Mouse (Mus musculus) neural tube, embryonic 12.5 days (tissue): ENCODE data around the gene Nme3. TPM values are rescaled to one million over a fixed set of nuclear protein-coding genes. Genes with fewer than 3 reads are reported as not detected.
A peak's percentile ranks its signal among the peaks of the same experiment; 100 is the strongest.

Experiments
- ATAC-seq: fragments of 200-750 bp; cut with Nextera tagmentation; 2 replicates; pipeline ENCODE4 v1.8.0; 2017; ENCODE audit warnings: low read depth, mild to moderate bottlenecking, moderate TSS enrichment, moderate library complexity; ENCODE audit not compliant: low FRiP score
- H3K27ac ChIP-seq: fragments of 300-500 bp; sonication (generic); 2 replicates; pipeline ENCODE4 v1.5.1; 2016
- H3K27me3 ChIP-seq: fragments of 300-500 bp; sonication (generic); replicated peaks from 2 replicates; pipeline ENCODE4 v1.6.1; 2016; ENCODE audit warnings: mild to moderate bottlenecking
- H3K36me3 ChIP-seq: fragments of 300-500 bp; sonication (generic); 2 replicates; pipeline ENCODE4 v1.6.1; 2016; ENCODE audit warnings: mild to moderate bottlenecking
- H3K4me1 ChIP-seq: fragments of 300-500 bp; sonication (generic); 2 replicates; pipeline ENCODE4 v1.6.1; 2016
- H3K4me2 ChIP-seq: fragments of 300-500 bp; sonication (generic); replicated peaks from 2 replicates; pipeline ENCODE4 v1.6.1; 2016; ENCODE audit warnings: mild to moderate bottlenecking
- H3K4me3 ChIP-seq: fragments of 300-500 bp; sonication (generic); 2 replicates; pipeline ENCODE4 v1.5.1; 2016
- H3K9ac ChIP-seq: fragments of 300-500 bp; sonication (generic); 2 replicates; pipeline ENCODE4 v1.6.1; 2016; ENCODE audit warnings: mild to moderate bottlenecking
- H3K9me3 ChIP-seq: fragments of 300-500 bp; sonication (generic); 2 replicates; pipeline ENCODE4 v1.6.1; 2016; ENCODE audit warnings: mild to moderate bottlenecking
- WGBS: fragments of 180-500 bp; shearing (Covaris S2); methylation state at CpG from one replicate; pipeline ENCODE4 v1.1.7; 2016; 5-methylcytosine and 5-hydroxymethylcytosine counted together
- polyA plus RNA-seq: library from polyadenylated mRNA; unstranded; fragments of >200 nt; fragmentation: Nextera tagmentation; extraction: Ambion mirVana; gene quantifications from 2 replicates; pipeline ENCODE4 v1.2.1, GENCODE M21; 2016

Nme3 gene
- polyA plus RNA-seq, 1 experiment from 2014 or later: 49.7 TPM

DNA sequence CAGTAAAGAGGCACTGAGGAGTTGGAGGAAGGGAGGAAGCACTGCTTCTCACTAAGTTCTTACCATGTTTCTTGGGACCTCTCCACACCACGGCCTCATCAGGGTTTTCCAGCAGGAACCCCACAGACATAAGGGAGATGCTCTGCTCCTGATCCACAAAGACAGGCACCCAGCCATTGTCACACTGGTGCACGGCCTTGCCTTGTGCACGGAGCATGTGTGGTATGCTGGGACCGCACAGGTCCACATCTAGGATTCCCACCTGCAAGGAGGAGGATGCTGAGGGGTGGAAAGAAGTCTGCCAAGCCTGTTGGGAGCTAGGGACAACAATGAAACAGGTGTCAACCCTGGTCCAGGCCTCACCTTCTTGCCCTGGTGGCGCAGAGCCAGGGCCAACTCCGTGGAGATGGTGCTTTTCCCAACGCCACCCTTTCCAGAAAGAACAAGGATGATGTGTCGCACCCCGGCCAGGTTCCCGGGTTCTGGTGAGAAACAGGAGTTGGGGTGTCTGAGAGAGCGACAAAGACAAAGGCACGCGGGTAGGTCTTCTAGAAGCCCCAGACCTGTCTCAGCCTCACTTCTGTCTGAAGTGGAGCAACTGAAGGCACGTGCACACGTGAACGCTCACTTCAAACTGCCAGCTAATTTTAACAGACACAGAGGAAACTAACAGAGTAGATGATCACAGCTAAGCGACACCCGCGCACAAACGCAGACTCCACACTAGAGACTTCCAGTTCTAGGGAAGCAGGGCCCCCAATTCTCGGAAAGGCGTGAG is 10.8 kb upstream of the Nme3 start:
- 28% methylated on average over 22 of the region's 22 CpGs for WGBS
- peak overlapping the region; percentile 91 for H3K4me2 ChIP-seq
- peaks cover 34% of the 10 kb centered on the region for H3K36me3 ChIP-seq
- no peaks in the 10 kb centered on the region for H3K9me3 ChIP-seq
- peak overlapping the region; percentile 51 for H3K9ac ChIP-seq
- no peaks in the 10 kb centered on the region for H3K27me3 ChIP-seq
- no peak overlapping the region for H3K27ac ChIP-seq
- peak overlapping the region; percentile 62 for H3K4me3 ChIP-seq
- ATAC-seq: no peak
- peaks cover 22% of the 10 kb centered on the region for H3K4me1 ChIP-seq

DNA sequence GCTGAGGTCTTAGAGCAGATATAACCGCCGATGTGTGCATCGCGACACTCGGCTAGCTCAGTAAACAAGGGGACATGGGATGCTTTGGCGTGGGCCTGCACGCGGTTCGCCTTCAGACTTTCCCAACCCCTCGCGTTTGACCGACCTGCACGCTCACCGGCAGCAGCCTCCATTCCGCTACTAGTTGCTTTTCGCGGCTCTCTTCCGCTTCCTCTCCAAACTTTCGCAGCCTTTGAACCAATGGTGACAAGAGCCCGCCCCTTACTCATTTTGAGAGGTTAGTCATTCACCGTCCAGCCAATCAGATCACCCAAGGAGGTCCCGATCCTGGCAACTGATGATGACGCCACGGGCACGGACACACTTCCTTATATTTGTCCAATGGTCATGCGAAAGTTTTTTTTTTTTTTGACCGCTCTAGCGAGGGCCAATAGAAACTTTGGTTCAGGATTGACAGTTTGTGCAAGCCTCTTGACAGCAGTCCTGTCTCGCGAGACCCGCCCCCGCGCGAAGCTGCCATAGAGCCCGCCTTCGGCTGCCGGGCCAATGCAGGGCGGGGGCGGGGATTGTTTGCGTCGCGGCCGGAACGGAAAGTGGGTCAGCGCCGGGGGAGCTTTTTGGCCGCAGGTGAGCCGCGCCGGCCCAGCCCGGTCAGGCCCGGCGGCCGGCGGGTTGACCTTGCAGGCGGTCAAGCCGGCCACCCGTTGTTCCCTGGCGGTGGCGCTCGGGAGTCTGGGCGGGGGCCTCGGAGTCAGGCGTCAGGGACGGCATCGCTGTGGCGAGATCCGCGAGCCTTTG is 10.0 kb upstream of the Nme3 start, which contains the start of the genes Nubp2 and Spsb3:
Nubp2 (minus strand) TSS at position 216 of the 798 bp plus-strand sequence.
Spsb3 (plus strand) TSS at position 510 of the 798 bp plus-strand sequence.
- no peaks in the 10 kb centered on the region for H3K9me3 ChIP-seq
- H3K4me2 ChIP-seq: peak within 1 kb of the TSS; percentile 97
- H3K36me3 ChIP-seq: peaks cover 42% of the 10 kb centered on the region
- H3K27me3 ChIP-seq: no peaks in the 10 kb centered on the region
- peaks cover 22% of the 10 kb centered on the region for H3K4me1 ChIP-seq
- H3K9ac ChIP-seq: peak within 1 kb of the TSS; percentile 86
- under 1% methylated on average over 69 of the region's 69 CpGs for WGBS
- H3K27ac ChIP-seq: peak within 1 kb of the TSS; percentile 64
- peak; percentile 95 for ATAC-seq
- peak within 1 kb of the TSS; percentile 89 for H3K4me3 ChIP-seq

DNA sequence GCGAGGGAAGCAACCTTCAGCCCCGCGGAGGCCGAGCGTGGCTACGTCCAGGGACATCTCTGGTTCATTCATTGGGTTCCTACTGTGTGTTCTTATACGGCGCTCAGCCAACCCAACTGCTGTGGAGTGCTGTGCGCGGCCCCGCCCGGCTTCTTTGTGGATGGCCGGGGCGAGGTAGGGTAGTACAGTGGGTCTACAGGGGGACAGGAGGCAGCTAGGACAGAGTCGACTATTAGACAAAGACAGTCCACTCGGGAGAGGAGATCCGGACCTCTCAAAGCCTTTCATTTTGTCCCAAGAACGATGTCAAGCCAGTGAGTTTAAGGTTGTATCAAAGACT is 9.4 kb upstream of the Nme3 start:
- Histone ChIP-seq H3K36me3 (peaks cover 48% of the 10 kb centered on the region), H3K27ac (no peak overlapping the region)
- WGBS: 2% methylated on average over 18 of the region's 18 CpGs

DNA sequence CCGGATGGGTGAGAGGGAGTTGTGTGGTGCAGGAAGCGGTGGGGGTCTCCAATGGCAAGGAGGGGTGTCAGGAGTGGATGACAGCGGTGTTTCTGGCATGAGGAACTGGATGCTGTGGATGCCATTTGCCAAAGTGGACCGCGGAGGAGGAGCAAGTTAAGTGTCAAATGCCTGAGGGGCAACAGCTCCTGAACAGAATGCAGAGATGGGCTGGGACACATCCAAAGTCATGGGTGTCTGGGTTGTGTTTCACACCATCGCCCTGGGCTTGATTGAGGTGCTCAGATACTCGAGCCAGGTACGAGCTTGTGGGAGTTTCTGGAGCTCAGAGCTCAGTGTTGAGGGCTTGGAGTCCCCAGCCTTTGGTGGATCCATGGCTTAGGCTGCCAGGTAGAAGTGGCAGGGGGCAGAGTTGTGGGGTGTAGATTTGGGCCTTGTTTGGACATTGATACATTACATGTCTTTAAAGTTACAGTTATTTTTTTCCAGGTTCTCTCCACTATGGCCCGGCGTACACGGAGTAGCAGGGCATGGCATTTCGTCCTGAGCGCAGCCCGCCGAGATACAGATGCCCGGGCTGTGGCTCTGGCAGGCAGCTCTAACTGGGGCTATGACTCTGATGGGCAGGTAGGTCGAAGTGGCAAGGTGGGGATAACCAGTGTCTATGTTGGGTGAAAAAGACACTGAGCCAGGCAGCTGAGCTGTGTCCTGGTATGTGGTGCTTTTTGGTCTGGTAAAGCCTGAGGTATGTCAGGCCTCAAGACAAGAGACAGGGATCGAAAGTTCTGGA is 8.8 kb upstream of the Nme3 start:
- Histone ChIP-seq H3K4me1 (peaks cover 22% of the 10 kb centered on the region), H3K9ac (peak overlapping the region; percentile 86), H3K27ac (no peak overlapping the region), H3K4me3 (peak overlapping the region; percentile 89), H3K27me3 (no peaks in the 10 kb centered on the region), H3K9me3 (no peaks in the 10 kb centered on the region), H3K36me3 (peaks cover 52% of the 10 kb centered on the region), H3K4me2 (peak overlapping the region; percentile 97)
- ATAC-seq: no peak
- WGBS: 69% methylated on average over 18 of the region's 18 CpGs

More for the DNA sequence above, 9.4 kb upstream of the Nme3 start:
- Histone ChIP-seq H3K9ac (peak overlapping the region; percentile 86), H3K27me3 (no peaks in the 10 kb centered on the region), H3K4me2 (peak overlapping the region; percentile 97), H3K4me1 (peaks cover 22% of the 10 kb centered on the region), H3K4me3 (peak overlapping the region; percentile 89), H3K9me3 (no peaks in the 10 kb centered on the region)
- ATAC-seq: peak; percentile 61

DNA sequence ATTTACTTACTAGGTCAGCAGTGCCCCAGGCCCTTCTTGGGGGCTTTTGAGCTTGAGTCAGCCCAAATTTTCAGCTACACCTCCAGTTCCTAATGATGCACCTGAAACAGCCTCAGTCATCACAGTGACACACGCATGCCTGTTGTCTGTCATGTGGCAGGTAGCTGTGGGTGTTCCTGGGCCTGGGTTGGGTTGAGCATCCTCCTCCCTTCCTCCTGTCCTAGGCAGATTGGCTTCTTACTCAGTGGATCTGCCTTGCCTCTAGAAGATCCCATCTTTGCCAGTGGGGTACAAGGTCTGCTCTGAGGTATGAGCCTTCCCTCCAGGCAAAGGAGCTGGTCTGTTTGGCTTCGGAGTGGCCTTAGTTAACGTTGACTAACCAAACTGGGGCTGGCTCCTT is 7.4 kb upstream of the Nme3 start:
- Histone ChIP-seq H3K4me3 (no peak overlapping the region), H3K27me3 (no peaks in the 10 kb centered on the region), H3K36me3 (peaks cover 50% of the 10 kb centered on the region), H3K4me1 (peaks cover 27% of the 10 kb centered on the region), H3K9ac (no peak overlapping the region), H3K27ac (no peak overlapping the region), H3K4me2 (no peak overlapping the region), H3K9me3 (no peaks in the 10 kb centered on the region)
- no peak for ATAC-seq
- 88% methylated on average over 3 of the region's 3 CpGs for WGBS

DNA sequence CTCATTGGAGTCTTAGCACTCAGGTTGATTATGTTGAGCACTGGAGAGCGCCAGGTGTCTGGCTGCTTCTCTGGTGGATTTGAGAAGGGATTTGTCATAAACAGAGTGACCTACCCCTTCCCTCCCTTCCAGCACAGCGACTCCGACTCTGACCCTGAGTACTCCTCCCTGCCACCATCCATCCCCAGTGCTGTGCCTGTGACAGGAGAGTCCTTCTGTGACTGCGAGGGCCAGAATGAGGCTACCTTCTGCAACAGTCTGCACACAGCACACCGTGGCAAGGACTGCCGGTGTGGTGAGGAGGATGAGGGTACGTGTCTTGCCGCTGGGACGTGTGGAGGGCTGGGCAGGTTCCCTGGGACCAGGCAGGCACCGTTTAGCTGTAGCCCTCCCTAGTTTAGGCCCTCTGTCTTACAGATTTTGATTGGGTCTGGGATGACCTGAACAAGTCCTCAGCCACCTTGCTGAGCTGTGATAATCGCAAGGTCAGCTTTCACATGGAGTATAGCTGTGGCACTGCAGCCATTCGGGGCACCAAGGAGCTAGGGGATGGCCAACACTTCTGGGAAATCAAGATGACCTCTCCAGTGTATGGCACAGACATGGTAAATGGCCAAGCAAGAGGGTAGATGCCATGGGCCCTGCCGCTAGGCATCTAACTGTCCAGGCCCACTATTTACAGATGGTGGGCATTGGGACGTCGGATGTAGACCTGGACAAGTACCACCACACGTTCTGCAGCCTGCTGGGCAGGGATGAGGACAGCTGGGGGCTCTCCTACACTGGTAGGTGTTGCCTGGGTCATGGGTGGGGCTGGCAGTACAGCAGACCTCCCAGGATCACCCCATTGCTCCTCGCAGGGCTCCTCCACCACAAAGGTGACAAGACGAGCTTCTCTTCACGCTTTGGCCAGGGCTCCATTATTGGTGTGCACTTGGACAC is 5.9 kb upstream of the Nme3 start:
- ATAC-seq: no peak
- Histone ChIP-seq H3K4me3 (no peak overlapping the region), H3K9me3 (no peaks in the 10 kb centered on the region), H3K27ac (no peak overlapping the region), H3K27me3 (no peaks in the 10 kb centered on the region), H3K36me3 (peaks cover 44% of the 10 kb centered on the region), H3K9ac (no peak overlapping the region), H3K4me1 (peaks cover 30% of the 10 kb centered on the region), H3K4me2 (no peak overlapping the region)
- WGBS: 89% methylated on average over 19 of the region's 19 CpGs

DNA sequence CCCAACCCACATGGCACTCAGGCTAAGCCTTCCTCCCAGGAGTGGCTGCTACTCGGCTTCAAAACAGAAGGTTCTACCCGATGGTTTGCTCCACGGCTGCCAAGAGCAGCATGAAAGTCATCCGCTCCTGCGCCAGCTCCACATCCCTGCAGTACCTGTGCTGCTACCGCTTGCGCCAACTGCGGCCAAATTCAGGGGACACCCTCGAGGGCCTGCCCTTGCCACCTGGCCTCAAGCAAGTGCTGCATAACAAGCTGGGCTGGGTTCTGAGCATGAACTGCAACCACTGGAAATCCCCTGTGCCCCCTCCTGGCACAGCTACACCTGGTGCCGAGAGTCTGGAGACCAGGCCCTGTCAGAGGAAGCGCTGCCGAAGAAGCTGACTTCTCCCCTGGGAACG is 5.0 kb upstream of the Nme3 start:
- Histone ChIP-seq H3K4me2 (no peak overlapping the region), H3K27ac (no peak overlapping the region), H3K9ac (no peak overlapping the region), H3K4me3 (no peak overlapping the region), H3K36me3 (peaks cover 44% of the 10 kb centered on the region), H3K4me1 (peaks cover 35% of the 10 kb centered on the region), H3K27me3 (no peaks in the 10 kb centered on the region), H3K9me3 (no peaks in the 10 kb centered on the region)
- WGBS: 89% methylated on average over 13 of the region's 13 CpGs
- no peak for ATAC-seq

DNA sequence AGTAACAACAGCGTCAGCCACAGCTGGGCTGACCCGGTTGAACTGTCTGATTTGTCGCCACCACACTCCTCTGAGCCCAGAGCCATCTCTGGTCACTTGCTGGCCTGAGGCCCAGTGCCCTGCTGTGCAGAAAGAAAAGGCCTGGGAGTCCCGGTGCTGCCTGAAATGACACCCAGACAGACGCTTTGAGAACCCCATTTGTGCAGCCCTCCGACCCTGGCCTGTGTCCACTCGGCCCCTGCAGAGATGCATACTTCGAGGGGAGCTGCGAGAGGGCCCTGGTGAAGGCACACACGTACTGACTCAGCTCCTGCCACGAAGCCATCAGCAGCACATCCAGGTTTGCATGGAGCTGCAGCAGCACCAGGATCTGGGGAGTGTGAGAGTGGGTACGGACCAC is 3.5 kb upstream of the Nme3 start:
- Histone ChIP-seq H3K4me3 (no peak overlapping the region), H3K36me3 (peaks cover 54% of the 10 kb centered on the region), H3K4me1 (peaks cover 39% of the 10 kb centered on the region), H3K9ac (no peak overlapping the region), H3K27ac (no peak overlapping the region), H3K27me3 (no peaks in the 10 kb centered on the region), H3K9me3 (no peaks in the 10 kb centered on the region), H3K4me2 (0 out of 2 replicates have a peak overlapping the region, but pooled peaks have one; percentile 99)
- 91% methylated on average over 12 of the region's 12 CpGs for WGBS
- ATAC-seq: no peak

DNA sequence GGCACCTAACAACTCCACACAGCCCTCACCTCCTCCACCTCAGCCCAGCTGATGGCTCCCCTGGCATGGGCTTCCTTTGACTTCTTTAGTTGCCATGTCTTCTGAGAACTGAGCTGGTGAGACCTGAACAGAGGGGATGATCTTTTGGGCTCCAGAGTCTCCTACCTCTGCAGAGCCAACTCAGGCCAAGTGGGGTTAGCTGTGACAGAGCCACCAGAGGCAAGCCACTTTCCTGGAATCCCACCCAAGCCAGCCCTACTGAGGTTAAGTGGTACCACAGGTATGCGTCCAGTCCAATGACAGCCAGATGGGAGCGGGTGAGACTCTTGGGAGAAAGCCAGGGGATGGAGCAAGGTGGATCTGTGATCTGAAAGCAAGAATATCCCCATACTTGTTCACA is 3.0 kb upstream of the Nme3 start:
- WGBS: 97% methylated on average over 2 of the region's 2 CpGs
- Histone ChIP-seq H3K27me3 (no peaks in the 10 kb centered on the region), H3K4me2 (0 out of 2 replicates have a peak overlapping the region, but pooled peaks have one; percentile 99), H3K4me1 (peaks cover 38% of the 10 kb centered on the region), H3K4me3 (no peak overlapping the region), H3K9me3 (no peaks in the 10 kb centered on the region), H3K9ac (no peak overlapping the region), H3K27ac (no peak overlapping the region), H3K36me3 (peaks cover 58% of the 10 kb centered on the region)
- no peak for ATAC-seq

DNA sequence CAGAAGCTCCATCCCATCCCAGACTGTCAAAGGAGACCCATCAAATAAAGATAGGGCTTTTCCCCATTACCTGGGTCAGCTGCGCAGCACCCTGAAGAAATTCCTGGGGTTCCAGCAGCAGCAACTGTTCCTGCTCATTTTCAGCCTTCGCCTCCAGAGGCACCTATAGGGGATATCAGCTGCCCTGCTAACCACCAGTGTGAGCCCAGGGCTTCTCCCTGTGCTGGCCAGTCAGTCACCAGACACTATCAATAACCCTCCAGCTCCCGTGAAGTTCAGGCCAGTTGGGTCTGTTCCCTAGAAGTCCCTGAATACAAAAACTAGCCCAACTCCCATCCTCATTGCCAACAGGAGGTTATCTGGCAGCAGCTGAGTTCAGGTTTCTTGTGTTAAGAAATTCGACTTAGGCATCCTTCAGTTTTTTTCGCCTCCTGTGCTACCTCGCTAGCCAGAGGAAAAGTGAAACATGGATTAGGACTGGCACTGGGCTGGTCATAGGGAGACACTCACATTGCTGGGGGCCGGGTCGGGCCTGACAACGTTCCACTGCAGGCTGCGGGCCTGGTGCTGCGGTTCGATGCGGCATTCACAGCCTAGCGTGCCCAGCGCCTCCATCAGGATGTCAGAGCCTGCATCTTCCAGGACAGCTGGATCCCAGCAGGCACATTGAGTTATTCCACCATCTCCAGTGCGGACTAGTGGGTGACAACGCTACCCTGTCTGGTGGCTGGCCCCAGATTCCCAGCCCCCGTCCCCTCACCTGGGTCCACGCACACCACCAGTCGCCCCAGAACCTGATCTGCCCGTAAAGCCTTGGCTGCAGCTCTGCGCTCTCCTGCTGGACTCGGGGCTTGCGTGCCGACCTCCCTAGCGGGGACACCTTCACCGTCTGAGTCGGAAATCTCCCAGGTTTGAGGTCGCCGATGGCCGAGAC is 2.0 kb upstream of the Nme3 start:
- Histone ChIP-seq H3K4me3 (peak overlapping the region; percentile 94), H3K27ac (peak overlapping the region; percentile 26; the same call in 1 of the 2 replicates), H3K4me1 (peaks cover 38% of the 10 kb centered on the region), H3K9ac (peak overlapping the region; percentile 87), H3K4me2 (peak overlapping the region; percentile 99), H3K36me3 (peaks cover 65% of the 10 kb centered on the region), H3K27me3 (no peaks in the 10 kb centered on the region), H3K9me3 (no peaks in the 10 kb centered on the region)
- WGBS: 12% methylated on average over 31 of the region's 31 CpGs
- 0 out of 2 replicates have a peak, but pooled peaks have one; percentile 14 for ATAC-seq
